Mouse (Mus musculus) mature B cell (primary cell): ENCODE measurements around the gene Psmd14.

Source experiments
- in situ Hi-C: fragments of 300-500 bp; cut with MboI; formaldehyde crosslinking; loops from 2 replicates; pipeline ENCODE4 v1.14.3; 2019

Psmd14 gene

DNA sequence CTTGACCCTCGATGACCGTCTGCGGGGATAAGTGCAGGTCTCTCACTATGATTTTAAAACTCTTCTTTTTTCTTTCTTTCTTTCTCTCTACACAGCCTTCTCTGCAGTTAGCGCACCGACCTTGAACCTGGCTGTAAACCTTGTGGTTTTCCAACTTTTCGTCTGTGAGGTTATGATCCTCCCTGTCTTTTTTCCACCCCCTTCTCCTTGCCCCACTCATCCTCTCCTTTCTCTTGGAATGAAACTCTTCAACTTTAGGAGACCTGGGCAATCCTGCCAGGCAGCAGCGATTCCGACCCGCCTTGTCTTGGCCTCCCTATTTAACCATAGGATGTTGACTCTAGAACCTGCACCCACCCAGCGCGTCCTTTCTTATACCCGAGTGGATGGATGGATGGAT, 101.0 kb downstream of the Psmd14 start:
- in situ Hi-C loops: loop anchor here (25.0 kb wide), 1 partner anchor 650 kb away; no protein-coding TSS in a partner anchor

DNA sequence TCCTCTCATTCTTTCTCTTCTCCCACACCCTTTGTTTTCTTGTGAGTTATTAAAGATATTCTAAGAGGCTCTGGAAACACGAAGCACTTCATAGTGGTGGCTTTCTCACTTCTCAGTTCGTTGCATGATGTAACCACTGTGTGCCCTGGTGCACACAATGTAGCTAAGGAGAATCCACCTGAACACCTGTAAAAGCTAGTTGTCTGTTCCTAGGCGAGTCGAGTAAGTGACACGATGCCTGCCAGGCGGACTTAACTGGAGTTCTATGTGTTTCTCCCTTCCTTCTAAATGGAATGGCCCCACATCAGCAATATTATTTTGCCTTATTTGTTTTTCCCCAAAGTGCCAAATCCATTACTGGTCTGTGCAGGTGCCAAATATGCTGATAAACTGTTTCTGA, 101.6 kb downstream of the Psmd14 start:
- in situ Hi-C loops: loop anchor here (25.0 kb wide), 1 partner anchor 649 kb away; no protein-coding TSS in a partner anchor

DNA sequence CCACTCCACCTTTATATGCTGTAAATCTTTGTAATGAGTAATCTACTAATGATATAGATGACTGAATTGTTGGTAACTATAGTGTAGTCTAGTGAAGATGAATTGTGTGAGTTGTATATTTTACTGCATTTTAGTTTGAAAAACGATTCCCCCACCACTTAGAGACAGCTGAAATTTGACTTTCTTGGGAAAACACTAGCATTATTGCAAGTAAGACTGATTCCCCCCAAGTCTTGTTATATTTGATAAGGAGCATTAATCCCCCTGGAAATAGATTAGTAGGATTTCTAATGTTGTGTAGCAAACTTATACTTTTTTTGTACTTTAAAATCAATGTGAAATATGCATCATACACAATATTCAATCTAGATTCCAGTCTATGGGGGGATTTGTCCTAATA, 102.0 kb downstream of the Psmd14 start:
- in situ Hi-C loops: loop anchor here (25.0 kb wide), 1 partner anchor 649 kb away; no protein-coding TSS in a partner anchor

DNA sequence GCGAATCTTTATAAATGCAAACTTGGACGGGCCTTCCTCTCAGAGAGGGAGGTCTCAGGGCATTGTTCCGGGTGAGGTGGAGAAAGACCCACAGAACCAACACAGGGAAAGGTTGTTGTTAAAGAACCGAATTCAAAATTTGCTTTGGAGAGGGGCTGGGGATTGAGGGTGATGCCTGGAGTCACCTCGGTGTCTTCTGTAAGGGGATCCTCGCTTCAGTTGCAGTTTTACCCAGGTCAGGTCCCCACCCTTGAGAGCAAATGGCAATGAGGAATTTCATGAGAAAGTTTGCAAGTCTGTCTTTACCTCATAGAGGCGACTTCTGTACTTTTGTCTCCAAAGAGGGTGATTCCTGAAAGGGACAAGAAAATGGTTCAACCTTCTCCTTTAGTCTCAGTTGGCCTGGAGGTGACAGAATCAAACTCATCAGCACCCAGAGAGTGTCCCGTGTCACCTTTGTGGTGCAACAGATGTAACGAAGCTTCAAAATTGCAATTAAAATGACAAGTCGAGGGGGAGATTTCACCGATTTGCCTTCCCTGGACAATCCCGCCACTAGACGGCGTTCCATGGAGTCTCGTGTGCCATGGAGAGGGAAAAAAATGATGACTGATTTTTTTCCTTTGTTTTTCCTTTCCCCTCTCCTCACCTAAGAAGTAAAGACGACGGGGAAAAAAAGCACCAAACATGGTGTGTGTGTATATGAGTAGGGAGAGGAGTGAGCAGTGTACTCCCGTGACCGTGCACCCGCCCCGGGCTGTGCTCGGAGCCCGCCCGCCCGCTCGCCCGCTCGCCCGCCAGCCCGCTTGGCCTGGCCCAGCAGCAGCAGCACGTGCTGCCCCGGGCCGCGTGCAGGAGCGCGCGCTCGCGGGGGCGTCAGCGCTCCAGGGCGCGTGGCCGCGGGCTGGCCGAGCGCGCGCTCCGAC, 103.3 kb downstream of the Psmd14 start:
- in situ Hi-C loops: loop anchor here (25.0 kb wide), 1 partner anchor 647 kb away; no protein-coding TSS in a partner anchor

DNA sequence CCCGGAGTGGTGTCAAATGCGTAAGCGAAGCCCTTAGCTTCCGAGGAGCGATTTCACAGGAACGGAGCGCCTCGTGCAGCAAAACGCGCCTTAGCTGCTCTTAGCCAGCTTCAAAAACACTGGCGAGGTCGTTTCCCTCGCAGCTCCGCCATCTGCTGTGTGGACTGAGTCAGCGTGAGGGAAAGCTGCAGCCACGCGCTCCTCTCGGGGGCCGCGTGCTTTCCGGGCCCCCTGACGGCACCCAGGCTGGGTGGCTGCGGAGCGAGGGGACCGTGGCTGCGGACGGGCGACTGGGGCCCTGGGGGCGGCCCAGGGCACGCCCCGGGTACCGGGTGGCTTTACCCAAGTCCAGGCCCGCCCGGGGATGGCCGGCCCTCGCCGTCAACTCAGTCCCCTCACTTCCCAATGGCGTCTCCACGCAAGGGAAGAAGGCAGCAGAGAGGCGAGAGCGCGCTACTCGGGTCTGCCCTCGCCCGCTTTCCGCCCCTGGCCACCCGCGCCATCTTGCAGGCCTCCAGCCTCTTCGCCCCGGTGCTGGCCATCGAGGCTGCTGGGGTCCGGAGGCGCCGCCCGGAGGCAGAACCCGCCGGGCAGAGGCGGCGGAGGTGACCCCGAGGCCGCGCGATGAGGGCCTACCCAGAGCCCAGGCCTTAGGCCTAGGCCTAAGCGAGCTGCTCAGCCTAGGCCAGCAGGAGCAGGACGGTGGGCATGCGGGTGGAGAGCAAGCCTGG, 104.3 kb downstream of the Psmd14 start:
- in situ Hi-C loops: loop anchor here (25.0 kb wide), 1 partner anchor 647 kb away; no protein-coding TSS in a partner anchor

DNA sequence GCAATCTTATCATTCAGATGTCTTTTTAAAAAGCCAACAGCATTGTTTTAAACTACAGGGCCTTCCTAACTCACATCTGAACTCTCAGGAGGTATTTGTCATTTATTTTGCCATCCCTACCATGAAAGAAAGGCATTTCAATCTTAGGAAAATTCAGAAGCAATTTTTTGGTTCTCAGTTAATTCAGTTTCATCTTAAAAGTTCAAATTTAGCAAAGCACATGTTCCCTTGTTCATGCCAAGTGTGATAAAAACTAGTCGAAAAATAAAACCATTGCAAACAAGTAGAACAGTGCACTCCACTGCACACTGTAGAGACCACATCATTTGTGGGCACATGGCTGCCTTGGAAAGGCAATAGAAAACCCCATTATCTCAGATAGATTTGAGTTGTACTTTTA, 106.7 kb downstream of the Psmd14 start:
- in situ Hi-C loops: loop anchor here (25.0 kb wide), 1 partner anchor 644 kb away; no protein-coding TSS in a partner anchor

DNA sequence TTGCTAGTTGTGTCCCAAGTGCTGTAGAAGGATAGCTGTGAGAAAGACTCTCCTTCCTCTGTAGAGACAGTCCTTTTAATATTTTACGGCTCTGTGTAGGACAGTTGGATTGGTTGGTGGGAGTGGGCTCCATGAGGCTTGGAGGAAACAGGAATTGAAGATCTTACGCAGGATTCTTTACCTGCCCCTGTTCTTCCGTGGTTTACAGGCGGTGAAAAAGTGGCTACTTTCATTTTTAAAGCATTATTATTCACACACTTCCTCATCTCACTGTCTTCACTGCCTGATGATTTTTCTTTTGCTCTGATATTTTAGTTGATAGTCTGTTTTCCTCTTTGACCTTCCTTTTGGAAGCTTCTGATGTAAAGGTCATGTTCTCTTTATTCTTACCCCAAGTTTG, 108.7 kb downstream of the Psmd14 start:
- in situ Hi-C loops: loop anchor here (25.0 kb wide), 1 partner anchor 642 kb away; no protein-coding TSS in a partner anchor

DNA sequence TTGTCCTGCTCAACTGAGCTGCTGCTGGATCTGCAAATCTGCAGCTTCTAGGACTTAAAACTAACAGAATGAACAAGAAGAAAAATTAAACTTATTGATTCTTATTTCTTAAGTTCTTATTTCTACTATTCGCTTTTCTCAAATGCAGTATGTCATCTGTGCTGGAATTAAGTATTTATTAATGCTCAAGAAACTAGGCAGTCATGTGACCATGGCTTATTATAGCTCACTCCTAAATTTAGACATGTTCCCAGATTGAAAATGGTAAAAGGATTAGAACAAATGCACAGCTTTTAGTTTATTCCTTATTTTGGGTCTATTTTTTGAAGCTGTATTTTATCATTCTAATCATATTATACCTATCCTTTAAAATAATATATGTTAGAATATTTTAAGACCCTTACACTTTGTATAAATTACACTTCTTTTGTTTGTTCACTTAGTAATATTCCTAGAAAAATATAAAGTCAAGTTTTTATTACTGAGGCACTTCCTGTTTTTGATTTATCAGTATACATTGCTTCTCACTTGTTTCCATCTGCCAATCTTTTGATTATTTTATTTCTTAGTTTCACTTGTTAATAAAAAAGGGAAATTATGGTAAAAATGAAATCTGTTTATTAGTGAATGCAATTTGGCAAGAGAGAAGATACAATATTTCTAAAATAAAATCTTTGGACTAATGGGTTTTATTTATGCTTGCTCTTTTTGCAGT, 112.1 kb downstream of the Psmd14 start:
- in situ Hi-C loops: loop anchor here (25.0 kb wide), 1 partner anchor 639 kb away; no protein-coding TSS in a partner anchor

DNA sequence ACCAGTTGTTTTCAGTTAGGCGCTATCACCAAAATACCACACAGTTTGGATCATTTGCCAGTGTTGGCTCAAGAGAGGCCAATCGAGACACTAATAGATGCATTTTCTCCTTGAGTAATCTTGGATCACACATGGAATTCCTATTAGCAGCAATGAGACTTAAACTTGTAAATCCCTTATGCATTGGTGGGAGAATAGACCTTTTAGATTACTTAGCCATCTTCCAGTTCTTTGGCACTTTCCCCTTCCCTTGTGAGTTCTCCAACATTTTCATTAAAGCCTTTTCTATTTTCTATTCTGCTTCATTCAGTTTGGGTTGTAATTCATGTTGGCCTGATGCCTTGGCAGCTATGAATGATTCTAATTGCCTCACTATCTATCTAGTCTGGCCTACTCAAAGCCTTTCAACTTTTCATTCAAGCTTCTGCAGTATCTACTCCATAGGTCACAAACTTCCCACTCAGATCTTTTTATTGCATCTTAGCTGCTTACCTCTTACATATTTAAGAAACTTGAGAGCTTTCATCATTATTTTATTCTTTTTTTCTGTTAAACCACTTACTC, 125.8 kb downstream of the Psmd14 start:
- in situ Hi-C loops: no loop called here
